Mouse (Mus musculus): Measurements from ENCODE around the gene Fes. TPM values are rescaled to one million over a fixed set of nuclear protein-coding genes. Genes with fewer than 3 reads are reported as not detected.

Gene Fes
- total RNA-seq, 4 experiments from 2014 or later: 7.1 to 20.3 (median 15.2) TPM

GRCm38 (mm10) chr7:80374280-80374679, 13.5 kb downstream of the Fes start:
- no peak for DNase-seq

GRCm38 (mm10) chr7:80373850-80374249, 13.9 kb downstream of the Fes start:
- no peak for DNase-seq

- DNase-seq: no peak
Observed at GRCm38 (mm10) chr7:80373352-80373751, 14.4 kb downstream of the Fes start.

GRCm38 (mm10) chr7:80372667-80373066, 15.1 kb downstream of the Fes start:
- DNase-seq: no peak

- no peak for DNase-seq
Observed at GRCm38 (mm10) chr7:80372166-80372565, 15.6 kb downstream of the Fes start.

GRCm38 (mm10) chr7:80371041-80371751, 16.6 kb downstream of the Fes start, which contains the start of gene Man2a2:
TSS of gene Man2a2 (minus strand) at chr7:80371375.
- DNase-seq: peak; percentile 51

GRCm38 (mm10) chr7:80370649-80371040, 17.1 kb downstream of the Fes start:
- peak; percentile 77 for DNase-seq

GRCm38 (mm10) chr7:80369967-80370431, 17.7 kb downstream of the Fes start:
- DNase-seq: no peak

- DNase-seq: no peak
Observed at GRCm38 (mm10) chr7:80369461-80369860, 18.3 kb downstream of the Fes start.

GRCm38 (mm10) chr7:80368635-80369421, 18.9 kb downstream of the Fes start:
- DNase-seq: no peak

- DNase-seq: no peak
Observed at GRCm38 (mm10) chr7:80368009-80368408, 19.7 kb downstream of the Fes start.

- DNase-seq: no peak
Observed at GRCm38 (mm10) chr7:80367232-80367631, 20.5 kb downstream of the Fes start.

- peak; percentile 76 for DNase-seq
Observed at GRCm38 (mm10) chr7:80365759-80366158, 22.0 kb downstream of the Fes start.

- DNase-seq: no peak
Observed at GRCm38 (mm10) chr7:80360435-80360834, 27.3 kb downstream of the Fes start.

GRCm38 (mm10) chr7:80358039-80358438, 29.7 kb downstream of the Fes start:
- no peak for DNase-seq

GRCm38 (mm10) chr7:80357156-80357555, 30.6 kb downstream of the Fes start:
- no peak for DNase-seq

- no peak for DNase-seq
Observed at GRCm38 (mm10) chr7:80356351-80356750, 31.4 kb downstream of the Fes start.

- no peak for DNase-seq
Observed at GRCm38 (mm10) chr7:80352920-80353319, 34.8 kb downstream of the Fes start.

GRCm38 (mm10) chr7:80350808-80351207, 36.9 kb downstream of the Fes start:
- no peak for DNase-seq

GRCm38 (mm10) chr7:80347670-80348586, 39.8 kb downstream of the Fes start:
- no peak for DNase-seq

GRCm38 (mm10) chr7:80346830-80347229, 40.9 kb downstream of the Fes start:
- no peak for DNase-seq

GRCm38 (mm10) chr7:80346173-80346572, 41.6 kb downstream of the Fes start:
- no peak for DNase-seq
